Mouse (Mus musculus) C2C12 (cell line): ENCODE data around the gene Zc3h10.
"Not testable (repeated sequence)": the region's sequence is repeated elsewhere in the genome, so short reads cannot be mapped to it uniquely, and the experiment has no call there.

Source experiments
- CTCF ChIP-seq: IDR thresholded peaks from one replicate; pipeline ENCODE4 v1.5.1; 2011; ENCODE audit not compliant: control insufficient read depth, insufficient read depth, insufficient read length
- FOSL1 ChIP-seq: IDR thresholded peaks from one replicate; pipeline ENCODE4 v1.8.0; 2011; ENCODE audit warnings: mild to moderate bottlenecking, low read length; ENCODE audit not compliant: poor library complexity, insufficient read depth, severe bottlenecking
- MAX ChIP-seq: IDR thresholded peaks from one replicate; pipeline ENCODE4 v1.6.1; 2011; ENCODE audit warnings: mild to moderate bottlenecking, control low read depth
- MYOD1 ChIP-seq: IDR thresholded peaks from one replicate; pipeline ENCODE4 v1.6.1; 2011; ENCODE audit warnings: low read depth; ENCODE audit not compliant: control insufficient read depth, insufficient read length
- USF1 ChIP-seq: IDR thresholded peaks from one replicate; pipeline ENCODE4 v1.6.1; 2011; ENCODE audit warnings: low read depth, mild to moderate bottlenecking, control low read depth, moderate library complexity

GRCm38 (mm10) chr10:128549682-128550057 is 2.1 kb upstream of the Zc3h10 start:
- TF ChIP-seq MAX, CTCF, USF1, FOSL1, MYOD1: not testable (repeated sequence)
